Mouse (Mus musculus): ENCODE results near the gene Hoxb8. TPM values are rescaled to one million over a fixed set of nuclear protein-coding genes. Genes with fewer than 3 reads are reported as not detected.

The Hoxb8 gene
- not detected for total RNA-seq (2021)

GRCm38 (mm10) chr11:96281855-96282570 is at the start of gene Hoxb8:
Hoxb8 (plus strand) TSS chr11:96281905.
- no peak for DNase-seq

- DNase-seq = peak in 1 of 2 experiments; percentile 15
These were observed 46.8 kb upstream of the Hoxb8 start for GRCm38 (mm10) chr11:96234906-96235305.

- DNase-seq = no peak
These were observed 41.5 kb upstream of the Hoxb8 start for GRCm38 (mm10) chr11:96240211-96240610.

GRCm38 (mm10) chr11:96250901-96251300 is 30.8 kb upstream of the Hoxb8 start:
- no peak for DNase-seq

- no peak for DNase-seq
These were observed 30.1 kb upstream of the Hoxb8 start for GRCm38 (mm10) chr11:96251480-96252031.

- no peak for DNase-seq
These were observed 29.1 kb upstream of the Hoxb8 start for GRCm38 (mm10) chr11:96252541-96253120.

GRCm38 (mm10) chr11:96254221-96254620 is 27.5 kb upstream of the Hoxb8 start:
- DNase-seq = no peak

- DNase-seq = no peak
These were observed 26.4 kb upstream of the Hoxb8 start for GRCm38 (mm10) chr11:96255111-96255995.

GRCm38 (mm10) chr11:96255996-96256445 is 25.7 kb upstream of the Hoxb8 start:
- no peak for DNase-seq

- DNase-seq = no peak
These were observed 24.6 kb upstream of the Hoxb8 start for GRCm38 (mm10) chr11:96257141-96257540.

GRCm38 (mm10) chr11:96259038-96259437 is 22.7 kb upstream of the Hoxb8 start:
- no peak for DNase-seq

GRCm38 (mm10) chr11:96259511-96259910 is 22.2 kb upstream of the Hoxb8 start:
- DNase-seq = no peak

GRCm38 (mm10) chr11:96260310-96260970 is 21.3 kb upstream of the Hoxb8 start:
- no peak for DNase-seq

- DNase-seq = no peak
These were observed 20.3 kb upstream of the Hoxb8 start for GRCm38 (mm10) chr11:96261323-96261890.

GRCm38 (mm10) chr11:96262262-96262830 is 19.4 kb upstream of the Hoxb8 start:
- DNase-seq = no peak

GRCm38 (mm10) chr11:96263636-96264389 is 17.9 kb upstream of the Hoxb8 start:
- no peak for DNase-seq

- no peak for DNase-seq
These were observed 17.2 kb upstream of the Hoxb8 start for GRCm38 (mm10) chr11:96264390-96265020.

- no peak for DNase-seq
These were observed 15.8 kb upstream of the Hoxb8 start for GRCm38 (mm10) chr11:96265954-96266353.

GRCm38 (mm10) chr11:96267021-96267920 is 14.4 kb upstream of the Hoxb8 start:
- no peak for DNase-seq

Measured in layer of hippocampus, postnatal 36 days (tissue).